Mouse (Mus musculus): ENCODE results near the gene Olfr761.
A peak's percentile ranks its signal among the peaks of the same experiment; 100 is the strongest.
"Not testable (repeated sequence)": the region's sequence is repeated elsewhere in the genome, so short reads cannot be mapped to it uniquely, and the experiment has no call there.

The Olfr761 gene

GRCm38 (mm10) chr17:37952979-37953378 is at the start of gene Olfr761:
TSS of gene Olfr761 (minus strand) at chr17:37953079.
- DNase-seq (ENCODE audit: low read depth): no peak

GRCm38 (mm10) chr17:37995635-37996307 is 42.9 kb upstream of the Olfr761 start:
- no peak for DNase-seq (ENCODE audit: low read depth)

- DNase-seq (ENCODE audit: low read depth): peak; percentile 56
Measured at GRCm38 (mm10) chr17:37990453-37990961, 37.6 kb upstream of the Olfr761 start.

- no peak for DNase-seq (ENCODE audit: low read depth)
Measured at GRCm38 (mm10) chr17:37973591-37973990, 20.7 kb upstream of the Olfr761 start.

- no peak for DNase-seq (ENCODE audit: low read depth)
Measured at GRCm38 (mm10) chr17:37920248-37920647, 32.6 kb downstream of the Olfr761 start, which contains the start of gene Olfr128. TSS of gene Olfr128 (plus strand) at chr17:37920548.

- DNase-seq (ENCODE audit: low read depth): not testable (repeated sequence)
Measured at GRCm38 (mm10) chr17:37906821-37907220, 46.1 kb downstream of the Olfr761 start.
